Mouse (Mus musculus) limb, embryonic 13.5 days (tissue): ENCODE data around the gene Rnf185. TPM values are rescaled to one million over a fixed set of nuclear protein-coding genes. Genes with fewer than 3 reads are reported as not detected.

ENCODE experiments used
- ATAC-seq: fragments of 200-750 bp; cut with Nextera tagmentation; 2 replicates; pipeline ENCODE4 v1.8.0; 2017; ENCODE audit warnings: low read depth, moderate number of reproducible peaks, moderate TSS enrichment; ENCODE audit not compliant: low FRiP score
- H3K27ac ChIP-seq: fragments of 300-500 bp; sonication (generic); 2 replicates; pipeline ENCODE4 v1.5.1; 2015; ENCODE audit warnings: inconsistent platforms, mild to moderate bottlenecking, moderate library complexity
- H3K27me3 ChIP-seq: fragments of 300-500 bp; sonication (generic); 2 replicates; pipeline ENCODE4 v1.6.1; 2015; ENCODE audit warnings: mild to moderate bottlenecking, inconsistent platforms
- H3K36me3 ChIP-seq: fragments of 300-500 bp; sonication (generic); 2 replicates; pipeline ENCODE4 v1.6.1; 2015; ENCODE audit warnings: inconsistent platforms, mild to moderate bottlenecking, moderate library complexity
- H3K4me1 ChIP-seq: fragments of 300-500 bp; sonication (generic); 2 replicates; pipeline ENCODE4 v1.6.1; 2015; ENCODE audit warnings: inconsistent platforms
- H3K4me2 ChIP-seq: fragments of 300-500 bp; sonication (generic); replicated peaks from 2 replicates; pipeline ENCODE4 v1.6.1; 2015; ENCODE audit warnings: inconsistent platforms, mild to moderate bottlenecking, moderate library complexity
- H3K4me3 ChIP-seq: fragments of 300-500 bp; sonication (generic); 2 replicates; pipeline ENCODE4 v1.5.1; 2015; ENCODE audit warnings: moderate library complexity, mild to moderate bottlenecking, inconsistent platforms
- H3K9ac ChIP-seq: fragments of 300-500 bp; sonication (generic); 2 replicates; pipeline ENCODE4 v1.6.1; 2015; ENCODE audit warnings: mild to moderate bottlenecking, inconsistent platforms
- H3K9me3 ChIP-seq: fragments of 300-500 bp; sonication (generic); 2 replicates; pipeline ENCODE4 v1.6.1; 2016; ENCODE audit warnings: inconsistent platforms
- WGBS: fragments of 180-500 bp; shearing (Covaris S2); methylation state at CpG from one replicate; pipeline ENCODE4 v1.1.7; 2015; 5-methylcytosine and 5-hydroxymethylcytosine counted together
- polyA plus RNA-seq: library from polyadenylated mRNA; unstranded; fragments of >200 nt; fragmentation: Nextera tagmentation; extraction: Ambion mirVana; gene quantifications from 2 replicates; pipeline ENCODE4 v1.2.1, GENCODE M21; 2015

Rnf185 gene
- polyA plus RNA-seq, 1 experiment from 2014 or later = 41.3 TPM

DNA sequence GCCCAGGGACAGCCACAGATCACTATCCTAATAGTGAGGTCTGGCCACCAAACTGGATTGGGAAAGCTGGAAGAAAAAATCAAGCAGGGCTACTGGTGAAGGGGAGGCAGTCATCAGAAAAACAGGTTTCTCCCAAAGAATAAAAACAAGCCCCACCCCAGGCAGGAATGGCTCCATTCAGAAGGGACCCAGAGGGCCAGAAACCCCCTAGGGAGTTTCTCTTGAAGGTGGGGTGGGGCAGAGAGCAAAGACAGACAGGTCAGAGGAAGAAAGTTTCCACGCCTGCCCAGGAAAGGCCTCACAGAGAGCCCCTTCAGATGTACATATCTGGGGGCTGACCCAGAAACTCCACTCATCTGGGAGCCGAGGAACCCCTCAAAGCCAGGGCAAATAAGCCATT lies 82.0 kb downstream of the Rnf185 start:
- Histone ChIP-seq H3K9me3 (no peaks in the 10 kb centered on the region), H3K4me1 (peaks cover 48% of the 10 kb centered on the region), H3K36me3 (no peaks in the 10 kb centered on the region), H3K4me3 (peak overlapping the region; percentile 64), H3K27ac (no peak overlapping the region; the same call in 1 of the 2 replicates), H3K4me2 (peak overlapping the region; percentile 97), H3K9ac (peak overlapping the region; percentile 75), H3K27me3 (no peaks in the 10 kb centered on the region)
- ATAC-seq = no peak
- WGBS = 72% methylated on average over 2 of the region's 2 CpGs

DNA sequence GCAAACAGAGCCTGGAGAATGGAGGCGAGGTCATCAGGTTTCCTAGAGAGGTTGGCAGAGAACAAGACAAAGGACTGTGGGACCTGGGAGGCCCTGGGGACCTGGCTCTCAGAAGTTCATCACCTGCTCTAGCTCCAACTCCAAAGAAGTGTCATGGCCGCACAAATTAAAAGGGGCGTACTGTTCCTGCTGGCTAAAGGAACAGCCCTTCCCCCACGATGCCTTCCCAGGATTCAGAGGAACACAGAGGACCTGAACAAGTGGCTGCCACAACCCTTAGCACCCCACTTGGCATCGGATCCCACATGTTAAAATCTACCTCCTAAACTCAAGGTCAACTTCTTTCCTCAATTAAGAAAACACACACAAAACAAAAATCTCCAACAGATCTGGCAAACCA lies 82.7 kb downstream of the Rnf185 start:
- Histone ChIP-seq H3K4me3 (no peak overlapping the region), H3K9ac (no peak overlapping the region; the same call in 1 of the 2 replicates), H3K27me3 (no peaks in the 10 kb centered on the region), H3K9me3 (0 out of 2 replicates have a peak, but pooled peaks cover under 1% of the 10 kb centered on the region), H3K36me3 (no peaks in the 10 kb centered on the region), H3K4me2 (peak overlapping the region; percentile 97), H3K4me1 (peaks cover 41% of the 10 kb centered on the region), H3K27ac (no peak overlapping the region; the same call in 1 of the 2 replicates)
- WGBS = 83% methylated on average over 5 of the region's 5 CpGs
- ATAC-seq = no peak

- peaks cover 37% of the 10 kb centered on the region for H3K4me1 ChIP-seq
- no peaks in the 10 kb centered on the region for H3K27me3 ChIP-seq
- H3K4me3 ChIP-seq = no peak overlapping the region
- no peaks in the 10 kb centered on the region for H3K36me3 ChIP-seq
- peak overlapping the region; percentile 97 for H3K4me2 ChIP-seq
- ATAC-seq = no peak
- WGBS = 46% methylated on average over 7 of the region's 7 CpGs
- no peak overlapping the region for H3K27ac ChIP-seq
- H3K9ac ChIP-seq = no peak overlapping the region
- peaks cover 4% of the 10 kb centered on the region; the same call in 1 of the 2 replicates for H3K9me3 ChIP-seq
Measured at GRCm38 (mm10) chr11:3368983-3369382, 83.2 kb downstream of the Rnf185 start.

DNA sequence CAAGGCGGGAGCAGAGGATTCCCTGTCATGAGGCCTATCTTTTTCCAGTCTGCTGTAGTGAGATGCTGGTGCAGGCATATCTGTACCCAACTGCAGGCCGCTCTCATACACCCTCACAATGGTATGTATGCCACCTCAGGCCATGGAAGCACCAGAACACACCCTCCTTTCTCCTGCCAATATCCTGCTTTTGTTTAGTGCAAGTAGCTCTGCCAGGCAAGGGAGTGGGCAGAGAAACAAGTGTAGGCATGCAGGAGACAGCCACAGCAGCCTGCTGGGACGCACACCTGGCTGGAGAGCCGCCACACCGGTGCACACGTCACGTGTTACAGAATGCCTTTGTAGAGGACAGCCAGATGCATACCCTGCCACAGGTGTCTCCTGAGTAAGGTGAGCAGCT lies 85.8 kb downstream of the Rnf185 start:
- Histone ChIP-seq H3K36me3 (peaks cover 6% of the 10 kb centered on the region), H3K4me1 (peaks cover 21% of the 10 kb centered on the region), H3K4me3 (no peak overlapping the region), H3K9ac (no peak overlapping the region), H3K4me2 (no peak overlapping the region), H3K27me3 (no peaks in the 10 kb centered on the region), H3K27ac (no peak overlapping the region), H3K9me3 (peaks cover 8% of the 10 kb centered on the region)
- ATAC-seq = no peak
- WGBS = 78% methylated on average over 7 of the region's 7 CpGs

Other genes starting within 250 kb of the Rnf185 start
- 62.1 and 68.8 TPM in 2 replicates for gene Eif4enif1, start 250.0 kb downstream of the Rnf185 start, polyA plus RNA-seq
- gene Drg1, start 185.9 kb downstream of the Rnf185 start, polyA plus RNA-seq = 226 and 231 TPM in 2 replicates
- 45.5 and 48.7 TPM in 2 replicates for gene Patz1, start 163.5 kb downstream of the Rnf185 start, polyA plus RNA-seq
- gene Pik3ip1, start 122.0 kb downstream of the Rnf185 start, polyA plus RNA-seq = 15.7 and 17.2 TPM in 2 replicates
- 58.3 and 61.2 TPM in 2 replicates for gene Limk2, start 43.2 kb downstream of the Rnf185 start, polyA plus RNA-seq
- gene Pla2g3, start 35.9 kb upstream of the Rnf185 start, polyA plus RNA-seq = 0.22 and 0.38 TPM in 2 replicates
- 0.09 and 0.23 TPM in 2 replicates for gene Inpp5j, start 52.5 kb upstream of the Rnf185 start, polyA plus RNA-seq
- gene Selenom, start 62.3 kb upstream of the Rnf185 start, polyA plus RNA-seq = 142 and 153 TPM in 2 replicates
- gene Smtn, start 88.2 kb upstream of the Rnf185 start, polyA plus RNA-seq = 57.8 and 63.6 TPM in 2 replicates
- 32.4 and 37.0 TPM in 2 replicates for gene Morc2a, start 196.8 kb upstream of the Rnf185 start, polyA plus RNA-seq